Mouse (Mus musculus) limb, embryonic 15.5 days (tissue): ENCODE results near the gene Oard1. TPM values are rescaled to one million over a fixed set of nuclear protein-coding genes. Genes with fewer than 3 reads are reported as not detected.

ENCODE experiments used
- ATAC-seq: fragments of 200-750 bp; cut with Nextera tagmentation; 2 replicates; pipeline ENCODE4 v1.8.0; 2017; ENCODE audit warnings: low read depth, moderate TSS enrichment; ENCODE audit not compliant: insufficient number of reproducible peaks, low FRiP score, low TSS enrichment
- H3K27ac ChIP-seq: fragments of 300-500 bp; sonication (generic); 2 replicates; pipeline ENCODE4 v1.5.1; 2015; ENCODE audit warnings: moderate library complexity, mild to moderate bottlenecking, inconsistent platforms
- H3K27me3 ChIP-seq: fragments of 300-500 bp; sonication (generic); 2 replicates; pipeline ENCODE4 v1.6.1; 2015; ENCODE audit warnings: inconsistent platforms
- H3K36me3 ChIP-seq: fragments of 300-500 bp; sonication (generic); 2 replicates; pipeline ENCODE4 v1.6.1; 2015; ENCODE audit warnings: inconsistent platforms
- H3K4me1 ChIP-seq: fragments of 300-500 bp; sonication (generic); 2 replicates; pipeline ENCODE4 v1.6.1; 2015; ENCODE audit warnings: inconsistent platforms
- H3K4me2 ChIP-seq: fragments of 300-500 bp; sonication (generic); 2 replicates; pipeline ENCODE4 v1.6.1; 2015; ENCODE audit warnings: mild to moderate bottlenecking, inconsistent platforms
- H3K4me3 ChIP-seq: fragments of 300-500 bp; sonication (generic); 2 replicates; pipeline ENCODE4 v1.5.1; 2015; ENCODE audit warnings: mild to moderate bottlenecking, inconsistent platforms
- H3K9ac ChIP-seq: fragments of 300-500 bp; sonication (generic); 2 replicates; pipeline ENCODE4 v1.6.1; 2015; ENCODE audit warnings: inconsistent platforms
- H3K9me3 ChIP-seq: fragments of 300-500 bp; sonication (generic); 2 replicates; pipeline ENCODE4 v1.6.1; 2016; ENCODE audit warnings: inconsistent platforms
- WGBS: fragments of 180-500 bp; shearing (Covaris S2); methylation state at CpG from one replicate; pipeline ENCODE4 v1.1.7; 2015; 5-methylcytosine and 5-hydroxymethylcytosine counted together
- polyA plus RNA-seq: library from polyadenylated mRNA; unstranded; fragments of >200 nt; fragmentation: Nextera tagmentation; extraction: Ambion mirVana; gene quantifications from 2 replicates; pipeline ENCODE4 v1.2.1, GENCODE M21; 2015

Oard1 gene
- polyA plus RNA-seq, 1 experiment from 2014 or later = 38.4 TPM

GRCm38 (mm10) chr17:48385786-48386461, 23.9 kb upstream of the Oard1 start:
- no peak for ATAC-seq
- no peaks in the 10 kb centered on the region for H3K9me3 ChIP-seq
- WGBS = 70% methylated on average over 2 of the region's 2 CpGs
- no peak overlapping the region for H3K9ac ChIP-seq
- 0 out of 2 replicates have a peak overlapping the region, but pooled peaks have one; percentile 7 for H3K27ac ChIP-seq
- no peak overlapping the region for H3K4me2 ChIP-seq
- H3K27me3 ChIP-seq = no peaks in the 10 kb centered on the region
- H3K36me3 ChIP-seq = peaks cover 49% of the 10 kb centered on the region
- H3K4me1 ChIP-seq = no peaks in the 10 kb centered on the region
- no peak overlapping the region for H3K4me3 ChIP-seq

- H3K27ac ChIP-seq = no peak overlapping the region
- no peak overlapping the region for H3K4me2 ChIP-seq
- no peak overlapping the region for H3K9ac ChIP-seq
- no peaks in the 10 kb centered on the region for H3K27me3 ChIP-seq
- ATAC-seq = no peak
- 89% methylated on average over 2 of the region's 2 CpGs for WGBS
- H3K4me3 ChIP-seq = no peak overlapping the region
- H3K9me3 ChIP-seq = no peaks in the 10 kb centered on the region
- H3K36me3 ChIP-seq = peaks cover 77% of the 10 kb centered on the region
- H3K4me1 ChIP-seq = no peaks in the 10 kb centered on the region
Measured at GRCm38 (mm10) chr17:48388666-48389065, 21.1 kb upstream of the Oard1 start.

GRCm38 (mm10) chr17:48389442-48389841, 20.4 kb upstream of the Oard1 start:
- Histone ChIP-seq H3K36me3 (peaks cover 84% of the 10 kb centered on the region), H3K9ac (no peak overlapping the region), H3K9me3 (no peaks in the 10 kb centered on the region), H3K4me3 (no peak overlapping the region), H3K27ac (no peak overlapping the region), H3K4me1 (no peaks in the 10 kb centered on the region), H3K4me2 (no peak overlapping the region), H3K27me3 (no peaks in the 10 kb centered on the region)
- 94% methylated on average over 5 of the region's 5 CpGs for WGBS
- no peak for ATAC-seq

- Histone ChIP-seq H3K27me3 (no peaks in the 10 kb centered on the region), H3K9me3 (no peaks in the 10 kb centered on the region), H3K27ac (no peak overlapping the region), H3K9ac (no peak overlapping the region), H3K4me3 (no peak overlapping the region), H3K4me2 (no peak overlapping the region), H3K4me1 (no peaks in the 10 kb centered on the region), H3K36me3 (peaks cover 95% of the 10 kb centered on the region)
- WGBS = 90% methylated on average over 5 of the region's 5 CpGs
- ATAC-seq = no peak
Measured at GRCm38 (mm10) chr17:48391446-48391845, 18.4 kb upstream of the Oard1 start.

GRCm38 (mm10) chr17:48392616-48393015, 17.2 kb upstream of the Oard1 start:
- H3K9ac ChIP-seq = no peak overlapping the region
- no peak for ATAC-seq
- H3K4me1 ChIP-seq = no peaks in the 10 kb centered on the region
- H3K27me3 ChIP-seq = no peaks in the 10 kb centered on the region
- no peak overlapping the region for H3K4me3 ChIP-seq
- WGBS = 95% methylated on average over 3 of the region's 3 CpGs
- H3K27ac ChIP-seq = no peak overlapping the region
- no peaks in the 10 kb centered on the region for H3K9me3 ChIP-seq
- H3K36me3 ChIP-seq = peaks cover 92% of the 10 kb centered on the region
- no peak overlapping the region for H3K4me2 ChIP-seq

- no peak for ATAC-seq
- Histone ChIP-seq H3K4me2 (no peak overlapping the region), H3K4me3 (no peak overlapping the region), H3K27ac (no peak overlapping the region), H3K4me1 (peaks cover 3% of the 10 kb centered on the region; the same call in 1 of the 2 replicates), H3K36me3 (peaks cover 38% of the 10 kb centered on the region), H3K9ac (no peak overlapping the region), H3K9me3 (no peaks in the 10 kb centered on the region), H3K27me3 (no peaks in the 10 kb centered on the region)
- WGBS = 84% methylated on average over 4 of the region's 4 CpGs
Measured at GRCm38 (mm10) chr17:48401710-48402109, 8.1 kb upstream of the Oard1 start.

- Histone ChIP-seq H3K4me2 (no peak overlapping the region), H3K36me3 (peaks cover 29% of the 10 kb centered on the region), H3K9ac (no peak overlapping the region), H3K27me3 (no peaks in the 10 kb centered on the region), H3K4me3 (no peak overlapping the region), H3K4me1 (peaks cover 12% of the 10 kb centered on the region), H3K27ac (no peak overlapping the region), H3K9me3 (no peaks in the 10 kb centered on the region)
- WGBS = 85% methylated on average over 3 of the region's 3 CpGs
- no peak for ATAC-seq
Measured at GRCm38 (mm10) chr17:48402751-48403150, 7.1 kb upstream of the Oard1 start.

- H3K27me3 ChIP-seq = no peaks in the 10 kb centered on the region
- H3K36me3 ChIP-seq = peaks cover 18% of the 10 kb centered on the region
- H3K4me3 ChIP-seq = no peak overlapping the region
- no peak overlapping the region for H3K27ac ChIP-seq
- no peak for ATAC-seq
- no peaks in the 10 kb centered on the region for H3K9me3 ChIP-seq
- no peak overlapping the region for H3K9ac ChIP-seq
- WGBS = 72% methylated on average over 2 of the region's 2 CpGs
- peaks cover 18% of the 10 kb centered on the region for H3K4me1 ChIP-seq
- no peak overlapping the region for H3K4me2 ChIP-seq
Measured at GRCm38 (mm10) chr17:48403848-48404247, 6.0 kb upstream of the Oard1 start.

- H3K36me3 ChIP-seq = peaks cover 10% of the 10 kb centered on the region
- 92% methylated on average over 1 of the region's 1 CpGs for WGBS
- ATAC-seq = no peak
- no peaks in the 10 kb centered on the region for H3K9me3 ChIP-seq
- H3K4me3 ChIP-seq = no peak overlapping the region
- H3K27ac ChIP-seq = no peak overlapping the region
- peaks cover 18% of the 10 kb centered on the region for H3K4me1 ChIP-seq
- no peaks in the 10 kb centered on the region for H3K27me3 ChIP-seq
- no peak overlapping the region for H3K4me2 ChIP-seq
- H3K9ac ChIP-seq = no peak overlapping the region
Measured at GRCm38 (mm10) chr17:48404706-48405105, 5.1 kb upstream of the Oard1 start.

- Histone ChIP-seq H3K9ac (no peak overlapping the region), H3K27me3 (no peaks in the 10 kb centered on the region), H3K4me2 (no peak overlapping the region), H3K27ac (no peak overlapping the region), H3K4me3 (no peak overlapping the region; the same call in 1 of the 2 replicates), H3K36me3 (0 out of 2 replicates have a peak, but pooled peaks cover 1% of the 10 kb centered on the region), H3K4me1 (peaks cover 23% of the 10 kb centered on the region), H3K9me3 (no peaks in the 10 kb centered on the region)
- 83% methylated on average over 4 of the region's 4 CpGs for WGBS
- ATAC-seq = no peak
Measured at GRCm38 (mm10) chr17:48407154-48407553, 2.7 kb upstream of the Oard1 start.

- ATAC-seq = no peak
- Histone ChIP-seq H3K4me1 (peaks cover 23% of the 10 kb centered on the region), H3K4me2 (peak overlapping the region; percentile 60), H3K4me3 (peak overlapping the region; percentile 87), H3K36me3 (peaks cover 6% of the 10 kb centered on the region; the same call in 1 of the 2 replicates), H3K27me3 (no peaks in the 10 kb centered on the region), H3K9ac (peak overlapping the region; percentile 99), H3K9me3 (no peaks in the 10 kb centered on the region), H3K27ac (peak overlapping the region; percentile 100)
- WGBS = 8% methylated on average over 8 of the region's 8 CpGs
Measured at GRCm38 (mm10) chr17:48407910-48408525, 1.8 kb upstream of the Oard1 start.

- peak overlapping the region; percentile 100 for H3K27ac ChIP-seq
- H3K9ac ChIP-seq = peak overlapping the region; percentile 99
- peak overlapping the region; percentile 60 for H3K4me2 ChIP-seq
- 0 out of 2 replicates have a peak, but pooled peaks have one; percentile 2 for ATAC-seq
- no peaks in the 10 kb centered on the region for H3K27me3 ChIP-seq
- under 1% methylated on average over 46 of the region's 47 CpGs for WGBS
- H3K36me3 ChIP-seq = peaks cover 10% of the 10 kb centered on the region; the same call in 1 of the 2 replicates
- H3K4me3 ChIP-seq = peak overlapping the region; percentile 87
- peaks cover 23% of the 10 kb centered on the region for H3K4me1 ChIP-seq
- H3K9me3 ChIP-seq = no peaks in the 10 kb centered on the region
Measured at GRCm38 (mm10) chr17:48408526-48409291, 1.1 kb upstream of the Oard1 start.
